Mouse (Mus musculus) embryo, embryonic 11 days (tissue): Measurements from ENCODE around the gene Cops7b.

ENCODE experiments used
- DNase-seq: peaks from one replicate; pipeline ENCODE4 v3.0.0-alpha.2; 2015

The Cops7b gene

GRCm38 (mm10) chr1:86598516-86598915 is 15.8 kb downstream of the Cops7b start:
- peak; percentile 70 for DNase-seq

GRCm38 (mm10) chr1:86600117-86600516 is 17.4 kb downstream of the Cops7b start:
- no peak for DNase-seq

- no peak for DNase-seq
Measured at GRCm38 (mm10) chr1:86610954-86611353, 28.2 kb downstream of the Cops7b start.

GRCm38 (mm10) chr1:86612081-86612480 is 29.4 kb downstream of the Cops7b start:
- DNase-seq: no peak

- peak; percentile 55 for DNase-seq
Measured at GRCm38 (mm10) chr1:86614269-86614668, 31.6 kb downstream of the Cops7b start.

GRCm38 (mm10) chr1:86618454-86619125 is 35.9 kb downstream of the Cops7b start:
- DNase-seq: peak; percentile 84

- no peak for DNase-seq
Measured at GRCm38 (mm10) chr1:86622296-86622695, 39.6 kb downstream of the Cops7b start.

- DNase-seq: no peak
Measured at GRCm38 (mm10) chr1:86623001-86624000, 40.6 kb downstream of the Cops7b start.

- peak; percentile 10 for DNase-seq
Measured at GRCm38 (mm10) chr1:86628270-86628669, 45.6 kb downstream of the Cops7b start.

- DNase-seq: no peak
Measured at GRCm38 (mm10) chr1:86629936-86630335, 47.2 kb downstream of the Cops7b start.

- no peak for DNase-seq
Measured at GRCm38 (mm10) chr1:86630527-86630926, 47.8 kb downstream of the Cops7b start.

- peak; percentile 36 for DNase-seq
Measured at GRCm38 (mm10) chr1:86632732-86633380, 50.2 kb downstream of the Cops7b start.

GRCm38 (mm10) chr1:86633434-86633833 is 50.7 kb downstream of the Cops7b start:
- no peak for DNase-seq

GRCm38 (mm10) chr1:86633840-86634750 is 51.4 kb downstream of the Cops7b start:
- no peak for DNase-seq

- DNase-seq: peak; percentile 66
Measured at GRCm38 (mm10) chr1:86634751-86635359, 52.2 kb downstream of the Cops7b start.

- DNase-seq: no peak
Measured at GRCm38 (mm10) chr1:86643101-86643809, 60.6 kb downstream of the Cops7b start.

GRCm38 (mm10) chr1:86647517-86647916 is 64.8 kb downstream of the Cops7b start:
- no peak for DNase-seq

GRCm38 (mm10) chr1:86650272-86650671 is 67.6 kb downstream of the Cops7b start:
- peak; percentile 62 for DNase-seq

GRCm38 (mm10) chr1:86652675-86653074 is 70.0 kb downstream of the Cops7b start:
- DNase-seq: no peak

- no peak for DNase-seq
Measured at GRCm38 (mm10) chr1:86657071-86657470, 74.4 kb downstream of the Cops7b start.
